Mouse (Mus musculus): ENCODE data around the gene Zbtb4. TPM values are rescaled to one million over a fixed set of nuclear protein-coding genes. Genes with fewer than 3 reads are reported as not detected.
A peak's percentile ranks its signal among the peaks of the same experiment; 100 is the strongest.

Zbtb4 gene
- polyA plus RNA-seq, 1 experiment from 2014 or later = 0.99 TPM

- H3K27me3 ChIP-seq (ENCODE audit: control insufficient read depth, insufficient read depth, low read length) = 0 out of 2 replicates have a peak, but pooled peaks cover 3% of the 10 kb centered on the region
- ATAC-seq (ENCODE audit: insufficient read depth, low FRiP score, low TSS enrichment) (no peak), DNase-seq (ENCODE audit: low spot score) (no peak)
- no peak overlapping the region for H3K4me2 ChIP-seq (ENCODE audit: low read depth)
- WGBS = 80% methylated on average over 5 of the region's 5 CpGs
- H3K9ac ChIP-seq (ENCODE audit: low read length) = no peak overlapping the region
- H3K36me3 ChIP-seq (ENCODE audit: control insufficient read depth, insufficient read depth, low read length) = no peaks in the 10 kb centered on the region
- no peaks in the 10 kb centered on the region for H3K4me1 ChIP-seq (ENCODE audit: control insufficient read depth, insufficient read depth, low read length)
- no peak overlapping the region for H3K27ac ChIP-seq (ENCODE audit: low read depth, low read length)
- H3K4me3 ChIP-seq (ENCODE audit: low read depth, low read length) = no peak overlapping the region
- H3K9me3 ChIP-seq (ENCODE audit: control insufficient read depth, low read length) = no peaks in the 10 kb centered on the region
Measured at GRCm38 (mm10) chr11:69787306-69787705, 21.6 kb downstream of the Zbtb4 start.

- no peak overlapping the region for H3K9ac ChIP-seq (ENCODE audit: low read length)
- no peak overlapping the region for H3K27ac ChIP-seq (ENCODE audit: low read depth, low read length)
- H3K4me2 ChIP-seq (ENCODE audit: low read depth) = no peak overlapping the region
- H3K4me1 ChIP-seq (ENCODE audit: control insufficient read depth, insufficient read depth, low read length) = no peaks in the 10 kb centered on the region
- H3K27me3 ChIP-seq (ENCODE audit: control insufficient read depth, insufficient read depth, low read length) = peaks cover 3% of the 10 kb centered on the region; the same call in 1 of the 2 replicates
- DNase-seq (ENCODE audit: low spot score) (no peak), ATAC-seq (ENCODE audit: insufficient read depth, low FRiP score, low TSS enrichment) (no peak)
- no peak overlapping the region for H3K4me3 ChIP-seq (ENCODE audit: low read depth, low read length)
- no peaks in the 10 kb centered on the region for H3K36me3 ChIP-seq (ENCODE audit: control insufficient read depth, insufficient read depth, low read length)
- no peaks in the 10 kb centered on the region for H3K9me3 ChIP-seq (ENCODE audit: control insufficient read depth, low read length)
- WGBS = 77% methylated on average over 5 of the region's 5 CpGs
Measured at GRCm38 (mm10) chr11:69789431-69789830, 23.7 kb downstream of the Zbtb4 start.

- no peak for ATAC-seq (ENCODE audit: insufficient read depth, low FRiP score, low TSS enrichment)
- Histone ChIP-seq H3K27me3 (ENCODE audit: control insufficient read depth, insufficient read depth, low read length) (peaks cover 10% of the 10 kb centered on the region; the same call in 1 of the 2 replicates), H3K9me3 (ENCODE audit: control insufficient read depth, low read length) (no peaks in the 10 kb centered on the region), H3K9ac (ENCODE audit: low read length) (no peak overlapping the region), H3K36me3 (ENCODE audit: control insufficient read depth, insufficient read depth, low read length) (no peaks in the 10 kb centered on the region), H3K4me1 (ENCODE audit: control insufficient read depth, insufficient read depth, low read length) (0 out of 2 replicates have a peak, but pooled peaks cover 3% of the 10 kb centered on the region), H3K4me3 (ENCODE audit: low read depth, low read length) (no peak overlapping the region), H3K27ac (ENCODE audit: low read depth, low read length) (no peak overlapping the region), H3K4me2 (ENCODE audit: low read depth) (no peak overlapping the region)
- no peak for DNase-seq (ENCODE audit: low spot score)
- 81% methylated on average over 5 of the region's 5 CpGs for WGBS
Measured at GRCm38 (mm10) chr11:69791420-69791819, 25.7 kb downstream of the Zbtb4 start.

- Histone ChIP-seq H3K36me3 (ENCODE audit: control insufficient read depth, insufficient read depth, low read length) (no peaks in the 10 kb centered on the region), H3K9me3 (ENCODE audit: control insufficient read depth, low read length) (no peaks in the 10 kb centered on the region), H3K4me1 (ENCODE audit: control insufficient read depth, insufficient read depth, low read length) (0 out of 2 replicates have a peak, but pooled peaks cover 3% of the 10 kb centered on the region), H3K9ac (ENCODE audit: low read length) (no peak overlapping the region), H3K27ac (ENCODE audit: low read depth, low read length) (no peak overlapping the region), H3K4me2 (ENCODE audit: low read depth) (no peak overlapping the region), H3K4me3 (ENCODE audit: low read depth, low read length) (no peak overlapping the region), H3K27me3 (ENCODE audit: control insufficient read depth, insufficient read depth, low read length) (peaks cover 11% of the 10 kb centered on the region; the same call in 1 of the 2 replicates)
- DNase-seq (ENCODE audit: low spot score) = no peak
- ATAC-seq (ENCODE audit: insufficient read depth, low FRiP score, low TSS enrichment) = no peak
- 72% methylated on average over 5 of the region's 5 CpGs for WGBS
Measured at GRCm38 (mm10) chr11:69793429-69793828, 27.7 kb downstream of the Zbtb4 start.

- Histone ChIP-seq H3K27ac (ENCODE audit: low read depth, low read length) (no peak within 1 kb of the TSS), H3K27me3 (ENCODE audit: control insufficient read depth, insufficient read depth, low read length) (peaks cover 13% of the 10 kb centered on the region; the same call in 1 of the 2 replicates), H3K4me1 (ENCODE audit: control insufficient read depth, insufficient read depth, low read length) (peaks cover 11% of the 10 kb centered on the region), H3K4me2 (ENCODE audit: low read depth) (peak within 1 kb of the TSS; percentile 87), H3K9me3 (ENCODE audit: control insufficient read depth, low read length) (no peaks in the 10 kb centered on the region), H3K4me3 (ENCODE audit: low read depth, low read length) (peak within 1 kb of the TSS; percentile 39), H3K36me3 (ENCODE audit: control insufficient read depth, insufficient read depth, low read length) (no peaks in the 10 kb centered on the region), H3K9ac (ENCODE audit: low read length) (no peak within 1 kb of the TSS)
- DNase-seq (ENCODE audit: low spot score) (peak; percentile 89), ATAC-seq (ENCODE audit: insufficient read depth, low FRiP score, low TSS enrichment) (peak; percentile 91)
- 2% methylated on average over 52 of the region's 52 CpGs for WGBS
Measured at GRCm38 (mm10) chr11:69795168-69795982, 29.7 kb downstream of the Zbtb4 start, which contains the start of gene Chrnb1. Gene Chrnb1 (minus strand): TSS chr11:69795943.

GRCm38 (mm10) chr11:69795983-69796435, 30.3 kb downstream of the Zbtb4 start:
- no peaks in the 10 kb centered on the region for H3K36me3 ChIP-seq (ENCODE audit: control insufficient read depth, insufficient read depth, low read length)
- 3% methylated on average over 13 of the region's 13 CpGs for WGBS
- H3K9ac ChIP-seq (ENCODE audit: low read length) = no peak overlapping the region
- no peak for ATAC-seq (ENCODE audit: insufficient read depth, low FRiP score, low TSS enrichment)
- H3K27me3 ChIP-seq (ENCODE audit: control insufficient read depth, insufficient read depth, low read length) = peaks cover 15% of the 10 kb centered on the region
- H3K4me3 ChIP-seq (ENCODE audit: low read depth, low read length) = peak overlapping the region; percentile 39
- peak overlapping the region; percentile 87 for H3K4me2 ChIP-seq (ENCODE audit: low read depth)
- no peaks in the 10 kb centered on the region for H3K9me3 ChIP-seq (ENCODE audit: control insufficient read depth, low read length)
- peaks cover 13% of the 10 kb centered on the region for H3K4me1 ChIP-seq (ENCODE audit: control insufficient read depth, insufficient read depth, low read length)
- no peak for DNase-seq (ENCODE audit: low spot score)
- no peak overlapping the region for H3K27ac ChIP-seq (ENCODE audit: low read depth, low read length)

GRCm38 (mm10) chr11:69797924-69798323, 32.2 kb downstream of the Zbtb4 start:
- Histone ChIP-seq H3K4me2 (ENCODE audit: low read depth) (no peak overlapping the region), H3K4me1 (ENCODE audit: control insufficient read depth, insufficient read depth, low read length) (peaks cover 19% of the 10 kb centered on the region), H3K36me3 (ENCODE audit: control insufficient read depth, insufficient read depth, low read length) (no peaks in the 10 kb centered on the region), H3K9ac (ENCODE audit: low read length) (no peak overlapping the region), H3K9me3 (ENCODE audit: control insufficient read depth, low read length) (no peaks in the 10 kb centered on the region), H3K27ac (ENCODE audit: low read depth, low read length) (no peak overlapping the region), H3K27me3 (ENCODE audit: control insufficient read depth, insufficient read depth, low read length) (peaks cover 29% of the 10 kb centered on the region), H3K4me3 (ENCODE audit: low read depth, low read length) (no peak overlapping the region)
- 74% methylated on average over 7 of the region's 7 CpGs for WGBS
- no peak for ATAC-seq (ENCODE audit: insufficient read depth, low FRiP score, low TSS enrichment)
- no peak for DNase-seq (ENCODE audit: low spot score)

- Histone ChIP-seq H3K27me3 (ENCODE audit: control insufficient read depth, insufficient read depth, low read length) (peaks cover 45% of the 10 kb centered on the region), H3K4me1 (ENCODE audit: control insufficient read depth, insufficient read depth, low read length) (peaks cover 32% of the 10 kb centered on the region), H3K9me3 (ENCODE audit: control insufficient read depth, low read length) (no peaks in the 10 kb centered on the region), H3K4me2 (ENCODE audit: low read depth) (peak overlapping the region; percentile 89), H3K4me3 (ENCODE audit: low read depth, low read length) (peak overlapping the region; percentile 52), H3K9ac (ENCODE audit: low read length) (no peak overlapping the region), H3K27ac (ENCODE audit: low read depth, low read length) (peak overlapping the region; percentile 83), H3K36me3 (ENCODE audit: control insufficient read depth, insufficient read depth, low read length) (no peaks in the 10 kb centered on the region)
- DNase-seq (ENCODE audit: low spot score) (peak; percentile 78), ATAC-seq (ENCODE audit: insufficient read depth, low FRiP score, low TSS enrichment) (no peak)
- WGBS = 17% methylated on average over 12 of the region's 12 CpGs
Measured at GRCm38 (mm10) chr11:69799394-69800137, 33.9 kb downstream of the Zbtb4 start.
